Mouse (Mus musculus) ES-Bruce4 (cell line): ENCODE results near the gene Ppcs.

ENCODE experiments used
- CTCF ChIP-seq: IDR thresholded peaks from one replicate; pipeline ENCODE4 v1.8.1; 2011; ENCODE audit warnings: low read depth, low read length
- EP300 ChIP-seq: IDR thresholded peaks from 2 replicates; pipeline ENCODE4 v1.6.1; 2011; ENCODE audit warnings: low read depth, low read length; ENCODE audit not compliant: insufficient read depth

GRCm38 (mm10) chr4:119421191-119421590 is 1.0 kb downstream of the Ppcs start:
- no peak for TF ChIP-seq CTCF
- TF ChIP-seq EP300, result no peak
